Mouse (Mus musculus) small intestine, adult 2 months (tissue): ENCODE data around the gene Corin.

Experiments used
- CTCF ChIP-seq: fragments of 200-500 bp; IDR thresholded peaks from 2 replicates; pipeline ENCODE4 v1.5.1; 2012; ENCODE audit warnings: low read depth, mild to moderate bottlenecking, control low read depth, inconsistent platforms, low read length, moderate library complexity, mixed read lengths; ENCODE audit not compliant: insufficient replicate concordance, insufficient read length; ENCODE audit errors: extremely low read depth
- POLR2A ChIP-seq: fragments of 200-500 bp; IDR thresholded peaks from 2 replicates; pipeline ENCODE4 v1.6.1; 2012; ENCODE audit warnings: low read depth, mild to moderate bottlenecking, control low read depth, inconsistent platforms, low read length, moderate library complexity

DNA sequence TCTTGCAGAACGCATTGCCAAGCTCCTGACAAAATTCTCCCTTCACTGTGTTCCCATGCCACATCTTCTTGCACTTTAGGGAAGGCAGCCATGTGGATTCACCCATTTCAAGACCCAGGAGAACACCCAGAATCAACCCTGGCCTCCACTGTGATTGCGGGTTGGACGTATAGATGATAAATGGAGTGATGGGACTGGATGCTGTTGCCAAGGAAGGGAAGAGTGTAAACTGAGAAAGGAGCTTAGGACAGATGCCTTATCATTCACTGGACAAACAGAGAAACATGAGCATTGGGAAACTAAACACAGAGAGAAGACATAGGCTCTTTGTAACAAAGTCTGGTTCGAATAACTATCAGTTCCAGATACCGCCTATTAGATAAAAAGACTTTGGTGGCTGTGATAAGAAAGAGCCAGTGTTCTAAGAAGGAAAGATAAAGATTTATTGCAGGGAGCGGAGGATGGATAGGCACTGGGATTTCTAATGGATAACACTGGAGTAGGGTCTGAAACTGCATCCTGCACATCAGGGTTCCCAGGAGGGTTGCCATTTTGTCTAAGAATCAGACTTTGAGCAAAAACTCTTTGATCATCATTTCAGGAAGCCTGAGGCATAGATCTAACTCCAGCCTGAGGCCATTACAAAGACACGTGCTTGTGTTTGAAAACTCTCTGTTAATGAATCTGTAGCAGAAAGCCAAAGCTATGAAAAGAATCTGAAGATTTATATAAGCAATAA is 44.7 kb downstream of the Corin start:
- TF ChIP-seq POLR2A (no peak), CTCF (no peak)
